Mouse (Mus musculus) forebrain, embryonic 15.5 days (tissue): ENCODE results near the gene Mest. TPM values are rescaled to one million over a fixed set of nuclear protein-coding genes. Genes with fewer than 3 reads are reported as not detected.
A peak's percentile ranks its signal among the peaks of the same experiment; 100 is the strongest.

Experiments used
- ATAC-seq: fragments of 200-750 bp; cut with Nextera tagmentation; replicated peaks from 2 replicates; pipeline ENCODE4 v1.8.0; 2017; ENCODE audit warnings: mild to moderate bottlenecking, moderate TSS enrichment, moderate library complexity
- H3K27ac ChIP-seq: fragments of 300-500 bp; sonication (generic); replicated peaks from 2 replicates; pipeline ENCODE4 v1.5.1; 2015; ENCODE audit warnings: mild to moderate bottlenecking, inconsistent platforms
- H3K27me3 ChIP-seq: fragments of 300-500 bp; sonication (generic); 2 replicates; pipeline ENCODE4 v1.6.1; 2015; ENCODE audit warnings: inconsistent platforms
- H3K36me3 ChIP-seq: fragments of 300-500 bp; sonication (generic); 2 replicates; pipeline ENCODE4 v1.6.1; 2015; ENCODE audit warnings: mild to moderate bottlenecking, inconsistent platforms
- H3K4me1 ChIP-seq: fragments of 300-500 bp; sonication (generic); 2 replicates; pipeline ENCODE4 v1.6.1; 2015; ENCODE audit warnings: inconsistent platforms
- H3K4me2 ChIP-seq: fragments of 300-500 bp; sonication (generic); replicated peaks from 2 replicates; pipeline ENCODE4 v1.6.1; 2015; ENCODE audit warnings: mild to moderate bottlenecking, inconsistent platforms
- H3K4me3 ChIP-seq: fragments of 300-500 bp; sonication (generic); 2 replicates; pipeline ENCODE4 v1.5.1; 2015; ENCODE audit warnings: mild to moderate bottlenecking, inconsistent platforms
- H3K9ac ChIP-seq: fragments of 300-500 bp; sonication (generic); replicated peaks from 2 replicates; pipeline ENCODE4 v1.6.1; 2015; ENCODE audit warnings: mild to moderate bottlenecking, inconsistent platforms
- H3K9me3 ChIP-seq: fragments of 300-500 bp; sonication (generic); 2 replicates; pipeline ENCODE4 v1.6.1; 2016; ENCODE audit warnings: inconsistent platforms
- WGBS: fragments of 180-500 bp; shearing (Covaris S2); methylation state at CpG from one replicate; pipeline ENCODE4 v1.1.7; 2015; ENCODE audit warnings: mixed read lengths; 5-methylcytosine and 5-hydroxymethylcytosine counted together
- polyA plus RNA-seq: library from polyadenylated mRNA; unstranded; fragments of >200 nt; fragmentation: Nextera tagmentation; extraction: Ambion mirVana; gene quantifications from 2 replicates; pipeline ENCODE4 v1.2.1, GENCODE M21; 2015

Gene Mest
- polyA plus RNA-seq, 1 experiment from 2014 or later, result 315 TPM

- ATAC-seq, result no peak
- H3K4me1 ChIP-seq, result peaks cover 15% of the 10 kb centered on the region
- H3K4me3 ChIP-seq, result no peak overlapping the region
- no peak overlapping the region for H3K27ac ChIP-seq
- H3K4me2 ChIP-seq, result no peak overlapping the region
- 69% methylated on average over 25 of the region's 25 CpGs for WGBS
- H3K9ac ChIP-seq, result no peak overlapping the region
- H3K27me3 ChIP-seq, result no peaks in the 10 kb centered on the region
- H3K36me3 ChIP-seq, result no peaks in the 10 kb centered on the region
- no peaks in the 10 kb centered on the region for H3K9me3 ChIP-seq
These were observed 12.7 kb upstream of the Mest start for GRCm38 (mm10) chr6:30710371-30711364.

GRCm38 (mm10) chr6:30711365-30711763 is 12.0 kb upstream of the Mest start:
- Histone ChIP-seq H3K27ac (no peak overlapping the region), H3K36me3 (no peaks in the 10 kb centered on the region), H3K27me3 (no peaks in the 10 kb centered on the region), H3K9ac (no peak overlapping the region), H3K4me1 (peaks cover 21% of the 10 kb centered on the region), H3K4me2 (no peak overlapping the region), H3K9me3 (no peaks in the 10 kb centered on the region), H3K4me3 (no peak overlapping the region)
- ATAC-seq, result no peak
- 68% methylated on average over 10 of the region's 10 CpGs for WGBS

- H3K27me3 ChIP-seq, result no peaks in the 10 kb centered on the region
- ATAC-seq, result no peak
- no peaks in the 10 kb centered on the region for H3K9me3 ChIP-seq
- WGBS, result 67% methylated on average over 7 of the region's 7 CpGs
- no peaks in the 10 kb centered on the region for H3K36me3 ChIP-seq
- peaks cover 31% of the 10 kb centered on the region for H3K4me1 ChIP-seq
- no peak overlapping the region for H3K4me2 ChIP-seq
- H3K9ac ChIP-seq, result no peak overlapping the region
- H3K27ac ChIP-seq, result no peak overlapping the region
- no peak overlapping the region for H3K4me3 ChIP-seq
These were observed 10.9 kb upstream of the Mest start for GRCm38 (mm10) chr6:30712484-30712883.

- no peak for ATAC-seq
- Histone ChIP-seq H3K27ac (no peak overlapping the region), H3K9ac (no peak overlapping the region), H3K4me1 (peaks cover 31% of the 10 kb centered on the region), H3K9me3 (no peaks in the 10 kb centered on the region), H3K4me3 (no peak overlapping the region), H3K4me2 (no peak overlapping the region), H3K36me3 (no peaks in the 10 kb centered on the region), H3K27me3 (no peaks in the 10 kb centered on the region)
- 88% methylated on average over 6 of the region's 6 CpGs for WGBS
These were observed 9.9 kb upstream of the Mest start for GRCm38 (mm10) chr6:30713455-30713854.

- no peak overlapping the region for H3K4me3 ChIP-seq
- no peak for ATAC-seq
- no peaks in the 10 kb centered on the region for H3K36me3 ChIP-seq
- H3K4me1 ChIP-seq, result peaks cover 31% of the 10 kb centered on the region
- WGBS, result 91% methylated on average over 11 of the region's 11 CpGs
- no peak overlapping the region for H3K9ac ChIP-seq
- no peak overlapping the region for H3K27ac ChIP-seq
- H3K27me3 ChIP-seq, result no peaks in the 10 kb centered on the region
- H3K4me2 ChIP-seq, result no peak overlapping the region
- H3K9me3 ChIP-seq, result no peaks in the 10 kb centered on the region
These were observed 9.5 kb upstream of the Mest start for GRCm38 (mm10) chr6:30713896-30714295.

- Histone ChIP-seq H3K4me3 (no peak overlapping the region), H3K27ac (no peak overlapping the region), H3K9ac (no peak overlapping the region), H3K4me2 (no peak overlapping the region), H3K4me1 (peaks cover 25% of the 10 kb centered on the region), H3K36me3 (no peaks in the 10 kb centered on the region), H3K27me3 (no peaks in the 10 kb centered on the region), H3K9me3 (no peaks in the 10 kb centered on the region)
- WGBS, result 56% methylated on average over 5 of the region's 5 CpGs
- no peak for ATAC-seq
These were observed 8.4 kb upstream of the Mest start for GRCm38 (mm10) chr6:30714891-30715471.

GRCm38 (mm10) chr6:30716796-30717195 is 6.6 kb upstream of the Mest start:
- Histone ChIP-seq H3K27me3 (no peaks in the 10 kb centered on the region), H3K27ac (peak overlapping the region; percentile 45), H3K4me2 (no peak overlapping the region), H3K9ac (no peak overlapping the region), H3K4me3 (no peak overlapping the region), H3K36me3 (no peaks in the 10 kb centered on the region), H3K9me3 (no peaks in the 10 kb centered on the region), H3K4me1 (peaks cover 25% of the 10 kb centered on the region)
- peak; percentile 78 for ATAC-seq
- 42% methylated on average over 7 of the region's 7 CpGs for WGBS

- no peaks in the 10 kb centered on the region for H3K36me3 ChIP-seq
- 39% methylated on average over 4 of the region's 4 CpGs for WGBS
- no peaks in the 10 kb centered on the region for H3K27me3 ChIP-seq
- H3K27ac ChIP-seq, result peak overlapping the region; percentile 65
- peaks cover 13% of the 10 kb centered on the region for H3K4me1 ChIP-seq
- no peaks in the 10 kb centered on the region for H3K9me3 ChIP-seq
- H3K9ac ChIP-seq, result no peak overlapping the region
- H3K4me2 ChIP-seq, result no peak overlapping the region
- no peak overlapping the region for H3K4me3 ChIP-seq
- peak; percentile 81 for ATAC-seq
These were observed 772 bp upstream of the Mest start for GRCm38 (mm10) chr6:30722385-30723164.

- Histone ChIP-seq H3K4me2 (no peak overlapping the region), H3K4me3 (no peak overlapping the region), H3K36me3 (no peaks in the 10 kb centered on the region), H3K27me3 (no peaks in the 10 kb centered on the region), H3K9me3 (no peaks in the 10 kb centered on the region), H3K27ac (no peak overlapping the region), H3K9ac (no peak overlapping the region), H3K4me1 (peaks cover 18% of the 10 kb centered on the region; the same call in 1 of the 2 replicates)
- 56% methylated on average over 12 of the region's 12 CpGs for WGBS
- ATAC-seq, result no peak
These were observed 7.1 kb downstream of the Mest start for GRCm38 (mm10) chr6:30730301-30730971.

- Histone ChIP-seq H3K27me3 (no peaks in the 10 kb centered on the region), H3K4me1 (peaks cover 27% of the 10 kb centered on the region), H3K9me3 (no peaks in the 10 kb centered on the region), H3K27ac (no peak overlapping the region), H3K4me2 (no peak overlapping the region), H3K36me3 (no peaks in the 10 kb centered on the region), H3K9ac (no peak overlapping the region), H3K4me3 (no peak overlapping the region)
- WGBS, result 42% methylated on average over 18 of the region's 18 CpGs
- no peak for ATAC-seq
These were observed 9.3 kb downstream of the Mest start for GRCm38 (mm10) chr6:30732571-30733130.

- ATAC-seq, result no peak
- WGBS, result 48% methylated on average over 6 of the region's 6 CpGs
- Histone ChIP-seq H3K27ac (no peak overlapping the region), H3K36me3 (no peaks in the 10 kb centered on the region), H3K27me3 (no peaks in the 10 kb centered on the region), H3K4me2 (no peak overlapping the region), H3K9me3 (peaks cover 10% of the 10 kb centered on the region), H3K9ac (no peak overlapping the region), H3K4me1 (peaks cover 27% of the 10 kb centered on the region), H3K4me3 (no peak overlapping the region)
These were observed 11.1 kb downstream of the Mest start for GRCm38 (mm10) chr6:30734465-30734864.
